Mouse (Mus musculus): ENCODE data around the gene Ndufaf5.
"Not testable (repeated sequence)": the region's sequence is repeated elsewhere in the genome, so short reads cannot be mapped to it uniquely, and the experiment has no call there.

Gene Ndufaf5

DNA sequence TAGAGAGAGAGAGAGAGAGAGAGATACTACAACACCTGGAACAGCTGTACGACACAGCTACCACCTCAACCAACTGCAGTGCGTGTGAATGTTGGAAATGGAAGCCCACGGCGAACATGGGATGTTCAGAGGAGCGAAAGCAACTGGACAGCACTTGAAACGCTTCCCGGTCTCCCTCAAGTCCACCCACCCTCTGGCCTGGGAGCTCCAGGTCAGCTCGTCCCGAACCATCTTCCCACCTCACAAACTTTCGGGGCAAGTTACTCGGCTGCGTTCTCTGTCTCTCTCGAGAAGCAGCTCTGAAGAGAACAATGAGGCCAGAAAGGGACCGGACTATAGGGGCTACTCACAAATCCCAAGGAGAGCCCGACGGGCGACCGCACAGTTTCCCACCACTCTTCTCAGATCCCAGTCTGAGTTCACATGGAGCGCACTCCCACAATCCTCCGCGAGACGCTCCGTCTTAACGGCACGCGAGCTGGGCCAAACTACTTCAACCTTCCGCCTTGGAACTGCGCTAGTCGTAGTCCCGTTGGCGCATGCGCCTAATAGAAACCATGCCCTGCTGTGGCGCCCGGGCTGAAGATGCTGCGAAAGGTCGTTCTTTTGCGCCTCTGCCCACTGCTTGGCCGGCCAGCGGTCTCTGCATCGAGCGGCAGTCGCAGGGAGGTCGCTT, at the start of gene Ndufaf5, which contains the start of gene Esf1:
TSS of gene Ndufaf5 (plus strand) at position 523 of the 676 bp plus-strand sequence.
TSS of gene Esf1 (minus strand) at position 438 of the 676 bp plus-strand sequence.
- DNase-seq (ENCODE audit: low read depth, low spot score): peak; percentile 97

DNA sequence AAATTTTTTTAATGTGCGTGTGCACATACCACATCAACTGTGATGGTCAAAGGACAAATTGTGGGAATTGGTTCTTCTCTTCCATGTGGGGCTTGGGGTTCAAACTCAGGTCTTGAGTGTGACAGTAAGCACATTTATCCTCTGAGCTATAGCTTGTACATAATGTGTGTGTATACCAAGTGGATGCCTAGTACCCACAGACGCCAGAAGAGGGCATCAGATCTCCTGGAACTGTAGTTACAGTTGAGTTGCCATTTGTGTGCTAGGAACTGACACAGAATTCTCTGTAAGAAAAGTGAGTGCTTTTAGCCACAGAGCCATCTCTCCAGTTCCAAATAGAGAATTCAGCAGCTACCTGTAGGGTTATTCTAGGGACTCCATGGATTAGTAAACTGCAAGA, 44.9 kb upstream of the Ndufaf5 start:
- DNase-seq (ENCODE audit: low read depth, low spot score): no peak

DNA sequence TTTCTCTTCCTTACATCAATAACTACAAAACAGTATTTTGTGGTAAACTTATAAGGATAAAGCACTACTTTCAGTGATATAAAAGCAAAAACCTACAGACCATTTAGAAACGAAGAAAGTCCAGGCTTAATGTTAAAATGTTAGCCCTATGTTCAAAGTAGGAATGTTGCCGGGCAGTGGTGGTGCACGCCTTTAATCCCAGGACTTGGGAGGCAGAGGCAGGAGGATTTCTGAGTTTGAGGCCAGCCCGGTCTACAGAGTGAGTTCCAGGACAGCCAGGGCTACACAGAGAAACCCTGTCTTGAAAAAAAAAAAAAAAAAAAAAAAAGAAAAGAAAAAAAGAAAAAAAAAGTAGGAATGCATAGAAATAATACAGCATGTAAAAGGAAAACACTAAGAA, 18.7 kb upstream of the Ndufaf5 start, which contains the start of gene Gm17374:
TSS of gene Gm17374 (plus strand) at position 301 of the 400 bp plus-strand sequence.
- DNase-seq (ENCODE audit: low read depth, low spot score): not testable (repeated sequence)

DNA sequence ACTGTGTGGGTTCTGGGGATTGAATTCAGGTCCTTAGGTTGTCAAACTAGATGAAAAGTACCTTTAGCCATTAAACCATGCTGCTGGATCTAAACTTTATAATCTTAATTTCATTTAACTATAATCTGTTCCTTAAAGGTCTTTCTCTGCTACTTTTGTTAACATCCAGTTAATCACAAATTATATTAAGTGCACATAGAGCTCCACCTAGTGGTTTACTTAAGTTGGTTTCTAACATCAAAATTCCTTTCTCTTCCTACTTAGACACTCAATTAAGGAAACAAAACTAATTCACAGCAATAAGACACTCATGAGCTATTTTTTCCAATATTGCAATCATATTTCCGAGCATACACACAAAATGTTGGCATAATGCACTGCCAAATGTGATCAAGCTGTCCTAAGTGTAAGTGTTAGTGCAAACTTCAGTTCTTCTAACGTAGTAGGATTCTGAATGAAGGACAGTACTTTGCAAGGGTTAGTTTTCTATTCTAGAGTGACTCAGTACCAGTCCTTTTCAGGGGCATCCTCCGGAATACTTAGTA, 11.2 kb upstream of the Ndufaf5 start:
- DNase-seq (ENCODE audit: low read depth, low spot score): peak; percentile 8

DNA sequence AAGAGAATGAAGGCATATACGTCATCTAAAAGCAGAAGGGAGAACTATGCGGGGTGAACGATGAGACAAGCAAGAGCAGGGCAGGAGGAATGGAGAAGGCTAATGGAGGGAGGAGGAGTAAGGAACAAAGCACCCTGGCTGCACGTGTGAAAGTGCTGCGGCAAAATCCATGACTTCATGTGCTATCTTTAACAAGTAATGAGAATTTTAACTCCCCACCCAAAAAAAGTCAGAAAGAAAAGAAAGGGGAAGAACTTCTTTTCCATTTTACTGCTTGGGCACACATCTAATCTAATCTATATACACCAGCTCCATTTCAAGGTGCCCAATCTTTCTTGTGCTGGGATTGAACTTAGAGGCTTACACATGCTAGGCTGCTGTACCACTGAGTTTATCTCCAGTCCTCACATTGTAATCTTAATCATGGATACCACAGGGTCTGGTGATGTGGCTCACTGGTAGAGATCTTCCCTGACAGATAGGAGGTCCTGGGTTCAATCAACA, 7.0 kb upstream of the Ndufaf5 start:
- no peak for DNase-seq (ENCODE audit: low read depth, low spot score)

DNA sequence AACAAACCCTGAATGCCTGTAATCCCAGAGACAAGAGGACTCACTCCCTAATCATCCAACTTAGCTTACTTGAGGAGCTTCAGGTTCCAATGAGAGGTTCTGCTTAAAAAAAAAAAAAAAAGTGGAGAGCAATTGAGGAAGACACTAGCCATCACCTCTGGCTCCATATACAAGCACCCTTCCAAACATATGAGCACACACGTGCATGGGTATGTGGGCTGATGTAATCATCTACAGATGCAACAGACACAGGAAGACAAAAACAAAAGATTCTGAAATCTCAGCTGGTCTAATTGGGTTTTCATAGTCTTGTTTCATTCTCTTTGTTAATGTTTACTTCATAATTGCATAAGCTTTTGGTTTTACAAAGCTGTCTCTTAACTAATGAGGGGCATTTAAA, 1.4 kb upstream of the Ndufaf5 start:
- DNase-seq (ENCODE audit: low read depth, low spot score): no peak

DNA sequence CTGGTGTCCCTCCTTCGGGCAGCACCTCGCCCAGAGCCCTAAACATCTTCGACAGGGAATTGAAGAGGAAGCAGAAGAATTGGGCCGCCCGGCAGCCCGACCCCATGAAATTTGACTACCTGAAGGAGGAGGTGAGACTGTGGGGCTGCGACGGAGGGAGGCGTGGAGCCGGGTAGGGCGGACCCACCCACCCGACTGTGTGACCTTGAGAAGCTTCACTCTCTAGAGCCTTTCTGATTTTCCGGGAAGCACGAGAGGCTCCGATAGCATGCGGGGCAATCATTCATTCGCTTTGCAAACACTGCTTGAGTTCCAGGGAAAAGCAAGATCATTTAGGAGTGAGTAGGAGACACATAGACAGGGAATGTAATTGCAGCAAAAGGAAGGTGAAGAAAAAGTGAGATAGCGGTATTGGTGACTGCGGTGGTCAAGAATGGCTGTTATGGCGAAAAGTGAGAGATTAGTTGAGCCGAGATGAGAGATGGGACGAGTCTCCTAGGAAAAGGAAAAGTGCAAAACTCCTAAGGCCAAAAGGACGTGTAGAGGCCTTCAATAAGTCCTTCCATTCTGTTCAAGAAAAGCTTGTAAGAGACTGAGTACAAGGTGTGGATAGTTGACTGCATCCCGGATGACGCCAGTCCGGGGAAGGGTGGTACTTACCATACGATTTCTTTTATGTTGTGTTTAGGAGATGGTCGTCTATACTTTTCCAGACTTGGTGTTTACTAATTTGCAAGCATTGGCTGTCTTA, 529 bp downstream of the Ndufaf5 start:
- peak; percentile 14 for DNase-seq (ENCODE audit: low read depth, low spot score)

DNA sequence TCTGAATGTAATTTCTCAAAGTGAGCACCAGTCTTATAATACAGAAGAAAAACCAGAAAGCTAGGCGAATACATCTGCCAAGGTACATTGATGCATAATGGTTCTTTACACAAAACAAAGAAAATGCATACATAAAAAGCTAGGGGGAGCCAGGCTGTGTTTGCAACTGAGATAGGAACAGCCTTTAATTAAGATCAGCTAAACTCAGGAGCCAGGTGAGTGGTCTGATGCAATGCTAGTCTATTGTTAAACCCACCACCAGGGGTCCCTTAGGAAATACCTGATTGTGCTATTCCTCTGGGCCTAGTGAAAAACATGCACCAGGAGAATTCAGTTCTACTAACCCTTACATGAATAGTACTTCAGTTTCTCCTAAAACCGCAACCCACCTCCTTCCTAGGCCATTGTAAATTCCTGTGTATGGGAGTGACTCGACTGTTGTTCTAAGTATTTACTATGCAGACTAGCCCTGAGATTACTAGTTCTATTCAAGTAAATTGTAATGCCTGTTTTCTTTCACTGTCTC, 15.3 kb downstream of the Ndufaf5 start:
- not testable (repeated sequence) for DNase-seq (ENCODE audit: low read depth, low spot score)

DNA sequence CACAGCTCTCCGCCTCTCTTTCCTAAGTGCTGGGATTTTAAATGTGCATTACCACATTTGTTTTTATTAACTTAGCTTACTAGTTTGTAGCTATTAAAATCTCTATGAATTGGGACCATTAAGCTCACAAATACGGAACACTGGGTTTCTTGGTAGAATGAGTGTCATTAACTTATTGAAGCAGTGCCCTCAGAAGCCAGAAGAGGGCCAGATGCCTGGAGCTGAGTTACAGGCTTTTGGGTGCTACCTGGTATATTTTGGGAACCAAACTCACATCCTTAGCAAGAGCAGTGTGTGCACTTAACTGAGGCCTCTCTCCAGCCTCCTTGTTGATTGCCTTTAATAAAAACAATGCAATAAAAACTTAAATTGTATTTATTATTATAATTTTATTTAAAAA, 30.3 kb downstream of the Ndufaf5 start:
- DNase-seq (ENCODE audit: low read depth, low spot score): peak; percentile 11

DNA sequence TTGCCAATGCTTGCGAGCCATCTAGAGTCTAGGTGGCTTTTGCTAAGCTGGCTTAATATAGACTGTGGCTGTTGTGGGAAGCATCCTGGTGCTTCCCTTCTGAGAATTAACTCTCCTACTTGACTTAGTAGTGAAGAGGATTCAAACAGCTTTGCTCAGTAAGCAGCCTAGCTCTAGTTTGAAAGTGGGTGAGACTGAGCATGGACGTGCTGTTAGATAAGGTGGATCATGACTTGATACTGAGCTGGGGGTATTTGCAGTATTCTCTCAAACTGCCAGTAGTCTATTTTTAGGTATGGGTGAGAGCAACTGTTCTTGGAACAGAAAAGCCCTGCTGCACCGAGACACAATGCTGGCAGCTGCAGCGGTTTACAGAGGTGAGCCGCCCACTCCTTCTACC, 32.1 kb downstream of the Ndufaf5 start:
- DNase-seq (ENCODE audit: low read depth, low spot score): no peak

DNA sequence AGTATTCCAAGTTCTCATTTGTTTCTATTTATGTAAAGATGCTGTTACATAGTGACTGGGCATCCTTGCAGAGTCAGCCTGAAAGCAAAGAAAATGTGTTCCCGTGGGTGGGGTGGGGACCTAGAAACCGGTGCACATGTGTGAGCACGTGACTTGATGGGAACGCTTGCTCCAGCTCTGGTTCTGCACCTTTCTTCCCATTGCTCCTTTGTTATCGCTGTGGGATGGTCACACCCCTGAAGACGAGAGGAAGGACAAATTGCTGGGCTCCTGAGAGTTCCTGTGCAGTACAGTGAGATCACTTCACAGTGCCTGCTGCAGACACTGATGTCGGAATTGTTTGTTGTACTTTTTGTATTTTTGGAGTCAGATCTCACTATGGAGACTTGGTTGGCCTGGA, 33.3 kb downstream of the Ndufaf5 start:
- no peak for DNase-seq (ENCODE audit: low read depth, low spot score)

DNA sequence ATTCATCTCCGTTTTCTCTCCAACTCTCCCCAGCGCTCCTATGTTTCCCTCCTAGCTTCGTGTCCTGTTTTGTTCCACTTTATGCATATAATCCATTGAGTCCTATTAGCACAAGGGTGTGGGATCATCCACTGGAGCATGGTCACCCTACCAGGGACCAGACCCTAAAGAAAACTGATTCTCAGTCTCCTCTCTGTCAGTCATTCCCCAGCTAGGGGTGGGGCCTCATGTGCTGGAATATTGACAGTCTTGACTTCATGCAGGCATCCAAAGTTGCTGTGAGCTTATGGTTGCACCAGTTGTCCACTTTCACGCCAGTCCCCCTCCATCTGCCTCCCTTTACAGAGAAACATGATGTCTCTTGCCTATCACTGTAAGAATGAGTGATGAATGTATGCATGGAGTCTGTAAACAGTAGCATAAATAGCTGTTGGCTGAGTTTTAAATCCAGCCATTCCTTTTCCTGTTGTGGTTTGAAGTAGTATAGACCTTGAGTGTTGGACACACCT, 44.1 kb downstream of the Ndufaf5 start:
- DNase-seq (ENCODE audit: low read depth, low spot score): no peak

DNA sequence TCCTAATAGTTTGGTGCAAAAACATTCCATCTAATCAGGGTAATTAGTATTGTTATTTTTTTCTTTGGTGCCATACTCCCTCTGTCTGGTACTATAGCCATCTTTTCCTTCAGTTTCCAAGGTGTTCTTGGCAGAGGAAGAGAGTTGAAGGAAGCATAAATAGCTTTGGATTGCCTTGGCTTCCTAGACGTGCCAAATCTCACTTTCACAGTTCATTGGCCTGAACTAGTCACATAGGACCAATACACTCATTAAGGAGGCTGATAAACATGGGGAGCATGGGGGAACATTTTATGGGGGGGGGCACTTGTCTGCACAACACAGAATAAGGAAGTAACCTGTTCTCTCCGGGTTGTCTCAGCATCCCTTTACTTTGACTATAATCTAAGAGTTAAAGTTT, 45.0 kb downstream of the Ndufaf5 start:
- DNase-seq (ENCODE audit: low read depth, low spot score): no peak

DNA sequence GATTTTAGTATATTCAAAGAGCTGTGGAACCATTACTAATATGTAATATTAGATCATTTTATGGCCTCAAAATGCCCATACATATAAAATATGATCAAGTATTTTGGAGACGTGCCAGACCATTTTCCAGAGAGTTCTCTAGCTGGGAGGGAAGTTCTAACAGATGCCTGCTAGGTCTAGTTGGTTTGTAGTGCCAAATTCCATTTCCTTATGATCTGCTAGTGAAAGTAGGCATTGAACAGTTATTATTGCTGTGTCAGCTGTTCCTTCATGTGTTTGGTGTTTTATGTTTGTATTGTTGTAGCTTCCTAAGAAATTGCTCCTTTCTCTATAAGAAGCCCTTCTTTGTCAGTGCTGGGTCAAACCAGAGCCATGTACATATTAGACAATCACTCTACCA, 45.5 kb downstream of the Ndufaf5 start:
- no peak for DNase-seq (ENCODE audit: low read depth, low spot score)

DNA sequence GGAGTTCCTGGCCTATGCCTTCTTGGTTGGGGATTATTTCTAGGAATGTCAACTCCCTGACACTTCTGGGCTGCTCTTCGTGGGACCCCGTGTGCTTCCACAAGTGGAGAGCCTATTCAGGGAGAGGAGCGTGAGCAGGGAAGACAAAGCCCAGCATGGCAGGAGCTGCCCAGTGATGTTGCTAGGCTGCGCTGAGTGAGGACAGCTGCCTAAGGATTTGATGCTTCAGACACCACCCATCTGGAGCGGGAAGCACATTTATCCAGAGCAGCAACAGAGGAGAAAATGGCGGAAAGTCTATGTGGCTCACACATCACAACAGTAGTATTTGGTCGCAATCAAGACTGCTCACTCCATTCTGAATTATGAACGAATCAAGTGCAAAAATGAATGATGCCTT, 49.9 kb downstream of the Ndufaf5 start:
- DNase-seq (ENCODE audit: low read depth, low spot score): no peak

DNA sequence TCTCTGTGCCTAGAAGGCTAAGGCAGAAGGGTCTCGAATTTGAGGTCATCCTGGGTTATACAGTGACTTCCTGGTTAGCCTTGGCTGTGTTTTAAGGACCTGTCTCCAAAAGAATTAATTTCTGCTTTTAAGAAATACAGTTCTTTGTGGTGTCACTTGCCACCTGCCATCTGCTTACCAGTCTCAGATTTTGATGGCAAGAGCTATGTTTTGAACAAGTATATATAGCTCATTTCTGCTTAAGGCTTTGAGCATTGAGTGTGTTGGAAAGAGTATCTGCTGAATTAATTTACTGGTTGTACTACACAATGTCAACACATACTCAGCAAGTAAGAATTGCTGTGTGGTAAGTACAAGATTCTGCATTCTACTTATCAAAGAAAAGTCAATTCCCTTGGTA, 59.8 kb downstream of the Ndufaf5 start:
- DNase-seq (ENCODE audit: low read depth, low spot score): no peak

DNA sequence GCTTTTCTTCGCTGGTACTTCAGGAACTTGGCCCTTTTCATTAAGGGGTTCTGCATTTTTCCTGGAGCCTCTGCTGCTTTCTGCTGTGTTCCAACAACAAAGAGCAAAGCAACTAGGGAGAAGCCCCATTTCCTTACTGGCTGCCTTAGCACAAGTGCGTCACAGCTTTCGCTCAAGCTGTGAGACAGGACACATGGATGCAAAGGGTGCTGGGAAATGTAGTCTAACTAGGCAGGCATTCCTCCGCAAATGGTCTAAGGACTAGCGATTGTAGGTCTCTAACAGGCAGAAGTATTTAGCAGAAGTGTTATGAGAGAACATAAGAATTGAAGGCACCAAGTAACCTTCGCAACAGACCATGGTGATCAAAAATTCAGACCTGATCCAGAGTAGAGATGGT, 66.8 kb downstream of the Ndufaf5 start:
- DNase-seq (ENCODE audit: low read depth, low spot score): no peak

DNA sequence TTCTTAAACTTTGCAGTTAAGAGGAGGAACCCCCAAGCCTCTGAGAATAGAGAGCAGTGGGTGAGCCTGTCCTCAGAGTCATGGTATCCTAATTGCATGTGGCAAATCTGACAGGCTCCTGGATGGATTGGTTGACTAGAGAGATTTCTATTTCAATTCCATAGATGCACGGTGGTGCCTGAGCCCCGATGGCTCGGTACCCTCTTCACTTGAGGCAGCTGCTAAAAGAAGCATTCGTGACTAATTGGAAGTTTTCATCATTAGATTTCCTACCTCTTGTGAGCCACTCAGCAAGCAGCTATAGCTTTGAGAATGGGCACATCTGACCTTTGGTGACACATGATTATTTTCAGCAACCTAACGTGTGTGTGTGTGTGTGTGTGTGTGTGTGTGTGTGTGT, 71.9 kb downstream of the Ndufaf5 start:
- DNase-seq (ENCODE audit: low read depth, low spot score): no peak

DNA sequence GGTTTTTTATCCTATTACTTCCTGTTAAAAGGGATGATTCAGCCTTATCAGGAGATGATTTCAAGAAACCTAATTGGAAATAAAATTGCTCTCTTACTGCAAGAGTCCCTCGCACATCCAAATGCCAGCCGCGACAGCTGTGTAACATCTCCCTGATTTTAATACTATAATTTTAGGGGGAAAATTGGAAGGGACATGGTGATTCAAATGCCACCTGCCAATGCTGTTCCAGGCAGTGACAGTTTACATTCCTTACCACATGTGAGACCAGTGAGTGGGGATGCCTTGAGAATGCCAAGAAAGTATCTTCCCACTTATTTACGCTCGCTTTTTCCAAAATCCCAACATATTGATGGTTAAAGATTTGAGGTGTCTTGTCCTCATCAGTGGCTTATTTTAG, 72.7 kb downstream of the Ndufaf5 start:
- DNase-seq (ENCODE audit: low read depth, low spot score): no peak

Data from mesoderm, embryonic 11.5 days (tissue).